Comparison of ENCODE assay signal across 9 mouse cellular contexts in genomic region chr5:130938274-130938741, GRCm38 (mm10).
A peak's percentile ranks its signal among the peaks of the same experiment; 100 is the strongest.
DNase-seq lines count a peak whose midpoint lies in the region; ATAC-seq and TF ChIP-seq lines count a peak whose summit lies in the region.
"Had no signal": no experiment of that assay in that cellular context is flagged by ENCODE, and none has a peak within 500 bp of the region (broad histone marks: within the 10 kb centered on the region; RNA-seq: fewer than 3 reads in every experiment).

No protein-coding gene starts in this region.

- no peaks in the 10 kb centered on the region for H3K9me3 ChIP-seq in forebrain, postnatal 0 days (ENCODE audit: low read length)

- H3K4me1 ChIP-seq in kidney, adult 2 months (ENCODE audit: control insufficient read depth, insufficient read depth, low read length), result no peaks in the 10 kb centered on the region
- peaks cover 13% of the 10 kb centered on the region for H3K4me1 ChIP-seq in forebrain, postnatal 0 days (ENCODE audit: insufficient read depth)

- peak; percentile 32 for ATAC-seq in forebrain, postnatal 0 days

- DNase-seq in kidney, adult 2 months, result peak; percentile 31
- no peak for DNase-seq in kidney, adult 18-20 months
- DNase-seq in cerebellum, adult 9-11 months, result peak; percentile 64
- no peak for DNase-seq in forebrain, postnatal 0 days
- DNase-seq in left cerebral cortex, postnatal 14 days (ENCODE audit: low spot score in 2 of 2), result peak; percentile 25 to 40
- peak; percentile 88 for DNase-seq in neural tube, embryonic 10.5 days (ENCODE audit: extremely low spot score, low spot score)
- DNase-seq in thymus, postnatal 36 days, result no peak
- DNase-seq in spleen, postnatal 14 days (ENCODE audit: low spot score in 2 of 2), result no peak

- H3K27ac ChIP-seq in kidney, adult 2 months (ENCODE audit: insufficient read depth, low read depth, low read length), result no peak overlapping the region
- H3K27ac ChIP-seq in forebrain, postnatal 0 days (ENCODE audit: low read depth, low read length), result peak overlapping the region; percentile 71

- H3K36me3 ChIP-seq in kidney, adult 2 months (ENCODE audit: control insufficient read depth, insufficient read depth, low read length), result no peaks in the 10 kb centered on the region
- H3K36me3 ChIP-seq in forebrain, postnatal 0 days (ENCODE audit: insufficient read depth), result no peaks in the 10 kb centered on the region
- H3K36me3 ChIP-seq: G1E had no signal

- no peak overlapping the region for H3K4me3 ChIP-seq in kidney, adult 2 months (ENCODE audit: insufficient read depth, low read depth, low read length)
- no peak overlapping the region for H3K4me3 ChIP-seq in forebrain, postnatal 0 days (ENCODE audit: low read depth, low read length)

- H3K9ac ChIP-seq in forebrain, postnatal 0 days, result no peak overlapping the region

- intact Hi-C loops in left cerebral cortex, postnatal 14 days (cut with DNase I), result no loop called here

- no peak for TF ChIP-seq POLR2A in kidney, adult 2 months (IDR thresholded peaks at IDR 0.05; ENCODE audit: low read depth, low read length)

- H3K27me3 ChIP-seq in kidney, adult 2 months (replicated peaks; ENCODE audit: control insufficient read depth, insufficient read depth, low read length), result no peaks in the 10 kb centered on the region; the same call in 1 of the 2 replicates
- H3K27me3 ChIP-seq in forebrain, postnatal 0 days (ENCODE audit: insufficient read depth, low read length), result no peaks in the 10 kb centered on the region

- WGBS in kidney, adult 2 months, result 5% methylated on average over 7 of the region's 7 CpGs
- 4% methylated on average over 7 of the region's 7 CpGs for WGBS in forebrain, postnatal 0 days

- TF ChIP-seq CTCF in kidney, adult 2 months (conservative IDR thresholded peaks at IDR 0.05; ENCODE audit: insufficient read depth, insufficient read length, low read depth, low read length), result no peak
- no peak for TF ChIP-seq CTCF in forebrain, postnatal 0 days (IDR thresholded peaks at IDR 0.05; ENCODE audit: low read depth)

- no peak overlapping the region for H3K4me2 ChIP-seq in forebrain, postnatal 0 days (ENCODE audit: low read depth)

Comparison
In these comparisons a context has a peak if more than half of its experiments do, and no peak if none do; other contexts are left out.
1. DNase-seq: peak in kidney, adult 2 months (single experiment), cerebellum, adult 9-11 months (single experiment), left cerebral cortex, postnatal 14 days (2 of 2) and neural tube, embryonic 10.5 days (single experiment); none in kidney, adult 18-20 months (single experiment), forebrain, postnatal 0 days (single experiment), thymus, postnatal 36 days (0 of 2) and spleen, postnatal 14 days (0 of 2).